Mouse (Mus musculus) hindbrain, embryonic 14.5 days (tissue): ENCODE data around the gene Rnf115. TPM values are rescaled to one million over a fixed set of nuclear protein-coding genes. Genes with fewer than 3 reads are reported as not detected.

Experiments
- ATAC-seq: fragments of 200-750 bp; cut with Nextera tagmentation; 2 replicates; pipeline ENCODE4 v1.8.0; 2017; ENCODE audit warnings: moderate number of reproducible peaks, mild to moderate bottlenecking, moderate TSS enrichment, moderate library complexity; ENCODE audit not compliant: low FRiP score
- DNase-seq: peaks from one replicate; pipeline ENCODE4 v3.0.0-alpha.2; 2015; ENCODE audit warnings: low spot score
- H3K27ac ChIP-seq: fragments of 300-500 bp; sonication (generic); 2 replicates; pipeline ENCODE4 v1.5.1; 2014; ENCODE audit warnings: mild to moderate bottlenecking, moderate library complexity
- H3K27me3 ChIP-seq: fragments of 300-500 bp; sonication (generic); 2 replicates; pipeline ENCODE4 v1.6.1; 2014; ENCODE audit warnings: mild to moderate bottlenecking, low read length, mixed read lengths; ENCODE audit not compliant: control insufficient read depth, insufficient read depth
- H3K36me3 ChIP-seq: fragments of 300-500 bp; sonication (generic); replicated peaks from 2 replicates; pipeline ENCODE4 v1.6.1; 2014; ENCODE audit not compliant: control insufficient read depth, insufficient read depth
- H3K4me1 ChIP-seq: fragments of 300-500 bp; sonication (generic); replicated peaks from 2 replicates; pipeline ENCODE4 v1.6.1; 2014; ENCODE audit warnings: antibody characterized with exemption, low read length, mixed read lengths; ENCODE audit not compliant: control insufficient read depth, insufficient read depth
- H3K4me2 ChIP-seq: fragments of 300-500 bp; sonication (generic); replicated peaks from 2 replicates; pipeline ENCODE4 v1.6.1; 2014; ENCODE audit warnings: mild to moderate bottlenecking, moderate library complexity
- H3K4me3 ChIP-seq: fragments of 300-500 bp; sonication (generic); replicated peaks from 2 replicates; pipeline ENCODE4 v1.5.1; 2014; ENCODE audit warnings: mild to moderate bottlenecking, low read length
- H3K9ac ChIP-seq: fragments of 300-500 bp; sonication (generic); 2 replicates; pipeline ENCODE4 v1.6.1; 2014
- H3K9me3 ChIP-seq: fragments of 300-500 bp; sonication (generic); 2 replicates; pipeline ENCODE4 v1.6.1; 2016; ENCODE audit warnings: low read length; ENCODE audit not compliant: control insufficient read depth
- WGBS: fragments of 180-500 bp; shearing (Covaris S2); extraction: QIAGEN DNeasy Blood & Tissue Kit; methylation state at CpG from one replicate; pipeline ENCODE4 v1.1.7; 2014; 5-methylcytosine and 5-hydroxymethylcytosine counted together
- polyA plus RNA-seq: library from polyadenylated mRNA; unstranded; fragments of >200 nt; fragmentation: Nextera tagmentation; extraction: Ambion mirVana; gene quantifications from 2 replicates; pipeline ENCODE4 v1.2.1, GENCODE M21; 2014

The Rnf115 gene
- polyA plus RNA-seq, 1 experiment from 2014 or later, result 79.4 TPM

DNA sequence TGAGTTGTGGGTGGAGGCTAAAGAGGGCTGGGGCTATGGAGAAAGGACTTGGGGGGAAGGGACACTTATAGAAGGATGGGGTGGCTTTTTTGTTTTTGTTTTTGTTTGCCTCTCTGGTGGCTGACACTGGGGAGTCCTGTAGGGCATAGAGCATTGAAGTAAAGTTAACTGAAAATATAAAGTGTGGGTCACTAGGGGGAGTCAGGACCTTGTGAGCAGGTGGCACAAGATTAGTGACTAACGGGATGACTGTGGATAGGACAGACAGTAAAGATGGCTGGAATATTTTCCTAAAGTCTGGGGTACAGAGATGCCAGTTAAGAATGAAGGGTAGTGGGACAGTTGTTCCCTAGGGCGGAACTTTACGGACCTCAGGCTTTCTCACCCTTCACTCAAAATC, 37.2 kb upstream of the Rnf115 start:
- H3K4me1 ChIP-seq, result no peaks in the 10 kb centered on the region
- ATAC-seq (no peak), DNase-seq (no peak)
- 55% methylated on average over 3 of the region's 3 CpGs for WGBS
- H3K4me2 ChIP-seq, result no peak overlapping the region
- H3K36me3 ChIP-seq, result no peaks in the 10 kb centered on the region
- no peak overlapping the region for H3K9ac ChIP-seq
- no peak overlapping the region for H3K4me3 ChIP-seq
- no peaks in the 10 kb centered on the region for H3K9me3 ChIP-seq
- H3K27me3 ChIP-seq, result 0 out of 2 replicates have a peak, but pooled peaks cover 4% of the 10 kb centered on the region
- no peak overlapping the region for H3K27ac ChIP-seq

DNA sequence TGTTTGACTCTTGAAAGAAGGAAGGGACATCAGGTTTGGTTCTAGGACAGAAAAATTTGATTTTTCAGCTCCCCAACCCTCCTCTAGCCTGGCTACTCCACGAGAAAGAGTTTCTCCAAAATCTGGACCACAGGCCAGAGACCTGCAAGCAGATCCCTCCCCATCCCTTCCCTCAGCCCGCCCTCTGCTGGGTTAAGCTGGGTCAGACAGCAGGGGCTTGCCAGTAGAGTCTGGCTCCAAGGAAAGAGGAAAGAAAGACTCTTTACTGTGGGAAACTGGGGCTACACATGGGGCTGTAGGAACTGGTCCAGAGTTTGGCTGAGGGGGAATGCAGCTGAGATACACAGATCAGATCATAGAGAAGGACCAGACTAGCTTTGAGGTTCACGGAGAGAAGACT, 35.0 kb upstream of the Rnf115 start:
- H3K27ac ChIP-seq, result no peak overlapping the region
- H3K4me1 ChIP-seq, result peaks cover 4% of the 10 kb centered on the region
- no peaks in the 10 kb centered on the region for H3K9me3 ChIP-seq
- WGBS, result 11% methylated on average over 3 of the region's 3 CpGs
- DNase-seq (no peak), ATAC-seq (no peak)
- no peak overlapping the region for H3K9ac ChIP-seq
- no peaks in the 10 kb centered on the region for H3K27me3 ChIP-seq
- no peak overlapping the region for H3K4me2 ChIP-seq
- H3K4me3 ChIP-seq, result no peak overlapping the region
- no peaks in the 10 kb centered on the region for H3K36me3 ChIP-seq

DNA sequence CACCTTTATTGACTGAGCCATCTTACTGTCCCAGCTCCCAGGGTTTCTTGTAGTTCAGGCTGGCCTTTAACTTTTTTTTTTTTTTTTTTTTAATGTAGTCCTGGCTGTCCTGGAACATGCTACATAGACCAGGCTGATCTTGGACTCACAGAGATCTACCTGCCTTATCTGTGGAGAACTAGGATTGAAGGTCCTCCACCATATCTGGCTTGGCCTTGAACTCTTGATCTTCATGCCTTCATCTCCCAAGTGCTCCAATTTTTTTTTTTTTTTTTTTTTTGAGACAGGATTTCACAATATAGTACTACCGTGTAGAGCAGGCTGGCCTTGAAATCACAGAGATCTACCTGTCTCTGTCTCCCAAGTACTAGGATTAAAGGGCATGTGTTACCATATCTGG, 33.9 kb upstream of the Rnf115 start:
- Histone ChIP-seq H3K9me3 (no peaks in the 10 kb centered on the region), H3K4me1 (peaks cover 10% of the 10 kb centered on the region), H3K4me2 (no peak overlapping the region), H3K27ac (no peak overlapping the region), H3K4me3 (no peak overlapping the region), H3K27me3 (no peaks in the 10 kb centered on the region), H3K9ac (no peak overlapping the region), H3K36me3 (no peaks in the 10 kb centered on the region)
- no peak for ATAC-seq
- 85% methylated on average over 1 of the region's 1 CpGs for WGBS
- no peak for DNase-seq

DNA sequence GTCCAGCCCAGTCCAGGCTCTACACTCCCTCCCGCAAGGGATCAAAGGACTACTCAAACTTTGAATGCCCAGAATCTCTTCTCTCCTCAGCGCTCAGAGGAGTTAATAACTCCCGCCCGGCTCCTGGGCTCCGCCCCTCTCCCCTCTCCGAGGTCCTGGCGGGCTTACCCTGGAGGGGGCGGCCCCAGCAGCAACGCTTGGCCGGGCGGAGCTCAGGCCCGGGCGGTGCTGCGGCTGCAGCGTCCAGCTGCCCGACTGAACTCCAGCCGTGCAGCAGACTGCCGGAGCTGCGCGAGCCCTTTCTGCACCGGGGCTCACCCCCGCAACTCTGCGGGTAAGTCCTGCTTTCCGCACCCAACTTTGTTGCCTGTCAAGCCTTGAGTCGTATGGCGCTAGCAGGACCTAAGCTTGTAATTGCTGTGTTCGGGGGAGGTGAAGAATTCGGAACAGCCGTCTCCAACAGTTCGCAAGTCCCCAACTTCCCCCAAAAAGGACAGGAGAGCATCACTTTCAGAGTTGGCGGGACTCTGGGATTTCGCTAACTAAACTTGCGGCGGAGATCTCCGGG, 31.2 kb upstream of the Rnf115 start, which contains the start of gene Pias3:
Gene Pias3, plus strand, starts transcription at position 187 of the 568 bp plus-strand sequence.
- no peaks in the 10 kb centered on the region for H3K27me3 ChIP-seq
- DNase-seq (peak; percentile 62), ATAC-seq (peak; percentile 63)
- H3K4me2 ChIP-seq, result peak within 1 kb of the TSS; percentile 79
- under 1% methylated on average over 33 of the region's 35 CpGs for WGBS
- peak within 1 kb of the TSS; percentile 92 for H3K27ac ChIP-seq
- peak within 1 kb of the TSS; percentile 85 for H3K9ac ChIP-seq
- H3K4me1 ChIP-seq, result peaks cover 10% of the 10 kb centered on the region
- peak within 1 kb of the TSS; percentile 89 for H3K4me3 ChIP-seq
- H3K9me3 ChIP-seq, result no peaks in the 10 kb centered on the region
- peaks cover 12% of the 10 kb centered on the region for H3K36me3 ChIP-seq

DNA sequence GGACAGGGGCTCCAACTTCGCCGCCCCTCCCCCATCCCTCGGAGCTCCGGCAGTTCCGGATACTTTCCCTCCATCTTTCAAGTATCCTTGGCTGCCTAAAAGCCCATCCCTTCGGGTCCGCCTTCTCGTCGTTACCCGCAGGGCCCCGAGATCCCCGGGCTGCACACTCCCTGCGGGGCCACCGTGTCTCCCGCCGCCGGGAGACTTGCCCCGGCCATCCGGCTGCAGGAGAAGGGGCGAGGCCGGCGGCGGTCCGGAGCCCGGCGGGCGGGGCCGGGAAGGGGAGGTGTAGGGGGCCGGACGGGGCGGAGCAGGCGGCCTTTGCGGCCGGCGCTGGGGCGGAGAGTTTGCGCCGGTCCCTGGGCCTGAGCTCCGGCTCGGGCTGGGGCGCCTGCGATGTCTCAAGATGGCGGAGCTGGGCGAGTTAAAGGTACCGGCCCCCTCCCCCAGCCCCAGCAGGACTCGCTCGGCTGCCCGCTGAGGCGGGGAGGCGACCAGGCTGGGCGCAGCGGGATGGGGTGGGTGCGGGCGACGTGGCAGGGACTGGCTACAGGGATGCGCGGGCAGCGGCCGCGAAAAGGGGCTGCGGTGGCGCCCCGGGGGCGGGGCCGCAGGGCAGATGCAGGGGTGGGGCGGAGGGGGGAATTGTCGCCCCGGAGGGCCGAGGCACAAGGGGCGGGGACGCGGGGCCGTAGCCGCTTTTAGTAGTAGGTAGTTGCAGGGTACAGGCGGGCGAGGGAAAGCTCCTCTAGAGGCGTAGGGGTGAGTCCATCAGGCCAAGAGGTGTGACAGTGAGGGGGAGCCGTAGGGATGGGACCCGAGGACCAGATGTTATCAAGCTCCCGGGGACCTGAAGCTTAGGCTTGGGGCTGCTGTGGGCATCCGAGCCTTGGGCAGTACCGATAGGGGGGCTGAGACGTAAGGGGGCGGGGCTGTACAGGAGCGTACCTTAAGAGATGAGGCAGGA, 30.4 kb upstream of the Rnf115 start:
- Histone ChIP-seq H3K9ac (peak overlapping the region; percentile 85), H3K9me3 (no peaks in the 10 kb centered on the region), H3K4me3 (peak overlapping the region; percentile 89), H3K4me1 (peaks cover 10% of the 10 kb centered on the region), H3K27ac (peak overlapping the region; percentile 92), H3K4me2 (peak overlapping the region; percentile 79), H3K36me3 (peaks cover 20% of the 10 kb centered on the region), H3K27me3 (no peaks in the 10 kb centered on the region)
- ATAC-seq (peak; percentile 93), DNase-seq (peak; percentile 80)
- WGBS, result 1% methylated on average over 70 of the region's 85 CpGs

DNA sequence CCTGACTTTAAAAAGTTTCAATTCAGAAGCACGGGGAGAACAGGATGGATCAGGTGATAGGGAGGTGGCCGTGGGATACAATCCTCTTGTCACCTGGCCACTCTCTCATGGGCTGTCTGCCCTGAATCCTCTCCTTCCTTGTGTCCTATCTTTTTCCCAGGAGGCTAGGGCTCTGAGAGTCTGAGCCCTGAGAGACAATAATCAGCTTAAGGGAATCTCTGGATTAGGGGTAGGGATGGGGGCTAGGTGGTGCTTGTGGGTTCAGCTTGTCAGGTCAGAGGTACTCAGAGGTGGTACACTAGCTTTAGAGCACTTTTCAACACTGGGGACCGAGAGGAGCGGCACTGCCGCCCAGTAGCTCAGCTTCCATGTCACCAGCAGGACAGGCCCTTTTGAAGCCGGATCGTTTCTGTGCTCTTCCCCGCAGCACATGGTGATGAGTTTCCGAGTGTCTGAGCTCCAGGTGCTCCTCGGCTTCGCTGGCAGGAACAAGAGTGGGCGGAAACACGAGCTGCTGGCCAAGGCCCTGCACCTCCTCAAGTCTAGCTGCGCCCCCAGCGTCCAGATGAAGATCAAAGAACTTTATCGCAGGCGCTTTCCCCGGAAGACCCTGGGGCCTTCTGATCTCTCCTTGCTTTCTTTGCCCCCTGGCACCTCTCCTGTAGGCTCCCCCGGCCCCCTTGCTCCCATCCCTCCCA, 28.3 kb upstream of the Rnf115 start:
- no peak overlapping the region for H3K4me3 ChIP-seq
- peaks cover 10% of the 10 kb centered on the region for H3K4me1 ChIP-seq
- no peaks in the 10 kb centered on the region for H3K27me3 ChIP-seq

DNA sequence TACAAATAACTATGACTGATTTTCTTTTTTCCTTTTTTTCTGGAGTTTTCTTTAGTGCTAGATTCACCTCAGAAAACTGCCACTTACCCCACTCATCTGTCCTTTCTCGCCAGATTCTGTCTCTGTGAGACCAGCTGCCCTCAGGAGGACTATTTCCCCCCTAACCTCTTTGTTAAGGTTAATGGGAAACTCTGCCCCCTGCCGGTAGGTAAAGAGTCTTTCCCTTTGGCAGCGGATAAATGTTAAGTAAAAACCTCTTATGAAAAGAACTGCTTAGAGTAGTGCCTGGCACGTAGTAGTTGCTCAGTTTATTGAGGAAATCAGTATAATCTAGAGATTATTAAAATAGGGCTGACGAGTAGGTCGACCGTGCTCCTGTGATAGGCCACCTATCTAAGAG, 27.1 kb upstream of the Rnf115 start:
- Histone ChIP-seq H3K27me3 (no peaks in the 10 kb centered on the region), H3K27ac (no peak overlapping the region), H3K4me3 (no peak overlapping the region), H3K4me1 (peaks cover 10% of the 10 kb centered on the region), H3K9ac (no peak overlapping the region), H3K9me3 (no peaks in the 10 kb centered on the region), H3K4me2 (no peak overlapping the region), H3K36me3 (peaks cover 44% of the 10 kb centered on the region)
- WGBS, result 56% methylated on average over 7 of the region's 7 CpGs
- no peak for DNase-seq
- no peak for ATAC-seq

More for the DNA sequence above, 28.3 kb upstream of the Rnf115 start:
- ATAC-seq (no peak), DNase-seq (no peak)
- Histone ChIP-seq H3K9ac (no peak overlapping the region), H3K4me2 (no peak overlapping the region), H3K9me3 (no peaks in the 10 kb centered on the region), H3K36me3 (peaks cover 39% of the 10 kb centered on the region), H3K27ac (no peak overlapping the region)
- WGBS, result 63% methylated on average over 19 of the region's 19 CpGs

DNA sequence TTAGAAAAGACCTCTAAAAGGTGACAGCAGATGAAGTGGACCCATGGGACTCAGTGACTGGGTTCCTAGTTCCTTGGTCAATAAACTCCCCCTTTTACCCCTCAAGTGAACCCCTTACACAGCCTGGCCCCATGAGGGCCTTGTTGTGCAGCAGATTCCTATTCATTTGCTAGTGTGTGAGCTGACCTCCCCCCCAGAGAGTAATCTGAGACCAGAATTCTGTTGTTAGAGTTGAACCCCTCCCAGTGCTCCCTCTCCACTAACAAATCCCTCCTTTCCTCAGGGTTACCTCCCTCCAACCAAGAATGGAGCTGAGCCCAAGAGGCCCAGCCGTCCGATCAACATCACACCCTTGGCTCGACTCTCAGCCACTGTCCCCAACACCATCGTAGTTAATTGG, 26.5 kb upstream of the Rnf115 start:
- peaks cover 10% of the 10 kb centered on the region for H3K4me1 ChIP-seq
- DNase-seq (no peak), ATAC-seq (no peak)
- no peaks in the 10 kb centered on the region for H3K27me3 ChIP-seq
- no peak overlapping the region for H3K4me2 ChIP-seq
- WGBS, result 82% methylated on average over 4 of the region's 4 CpGs
- H3K9me3 ChIP-seq, result no peaks in the 10 kb centered on the region
- H3K27ac ChIP-seq, result no peak overlapping the region
- H3K4me3 ChIP-seq, result no peak overlapping the region
- peaks cover 47% of the 10 kb centered on the region for H3K36me3 ChIP-seq
- no peak overlapping the region for H3K9ac ChIP-seq

DNA sequence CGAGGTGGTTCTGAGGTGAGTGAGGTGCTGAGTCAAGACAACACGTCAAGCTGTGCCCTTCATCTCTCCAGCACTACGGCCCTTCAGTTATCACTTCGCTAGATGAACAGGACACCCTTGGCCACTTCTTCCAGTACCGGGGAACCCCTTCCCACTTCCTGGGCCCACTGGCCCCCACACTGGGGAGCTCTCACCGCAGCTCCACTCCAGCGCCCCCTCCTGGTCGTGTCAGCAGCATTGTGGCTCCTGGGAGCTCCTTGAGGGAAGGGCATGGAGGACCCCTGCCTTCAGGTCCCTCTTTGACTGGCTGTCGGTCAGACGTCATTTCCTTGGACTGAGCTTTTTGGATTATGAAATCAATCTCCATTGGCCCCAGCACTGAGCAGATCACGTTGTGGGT, 22.7 kb upstream of the Rnf115 start:
- H3K9me3 ChIP-seq, result no peaks in the 10 kb centered on the region
- 69% methylated on average over 11 of the region's 11 CpGs for WGBS
- ATAC-seq (no peak), DNase-seq (no peak)
- H3K27me3 ChIP-seq, result no peaks in the 10 kb centered on the region
- peaks cover 47% of the 10 kb centered on the region for H3K36me3 ChIP-seq
- no peak overlapping the region for H3K4me3 ChIP-seq
- no peak overlapping the region for H3K9ac ChIP-seq
- no peak overlapping the region for H3K4me2 ChIP-seq
- H3K27ac ChIP-seq, result no peak overlapping the region
- no peaks in the 10 kb centered on the region; the same call in 1 of the 2 replicates for H3K4me1 ChIP-seq
